Mouse (Mus musculus) layer of hippocampus, adult 11-12 months (tissue): ENCODE data around the gene Xxylt1.

Source experiments
- DNase-seq: peaks from one replicate; pipeline ENCODE4 v3.0.0; 2022; ENCODE audit warnings: low spot score

Gene Xxylt1

DNA sequence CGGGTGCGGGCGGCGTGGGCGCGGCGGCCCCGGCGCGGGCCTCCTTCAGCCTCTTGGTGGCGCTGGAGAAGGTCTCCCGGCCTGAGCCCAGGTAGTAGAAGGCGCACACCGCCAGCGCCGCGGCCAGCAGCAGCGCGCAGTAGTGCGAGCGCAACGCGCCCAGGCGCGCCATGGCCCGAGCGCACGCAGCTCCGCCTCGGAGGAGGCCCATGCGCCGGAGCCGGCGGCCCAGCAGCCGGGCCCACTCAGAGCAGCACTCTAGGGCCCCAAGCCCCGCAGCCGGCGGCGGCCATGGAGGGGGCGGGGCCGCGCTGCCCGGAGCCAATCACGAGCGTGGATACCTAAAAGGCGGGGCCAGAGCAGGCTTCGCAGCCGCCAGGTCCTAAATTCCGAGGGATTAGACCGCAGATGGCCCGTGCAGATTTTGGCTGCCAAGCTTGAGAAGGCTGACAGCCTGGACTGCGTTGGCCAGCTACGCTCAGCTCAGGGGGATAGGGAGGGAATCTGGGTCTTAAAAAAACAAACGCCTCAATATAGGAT lies at the start of gene Xxylt1:
Gene Xxylt1, minus strand, starts transcription at position 308 of the 540 bp plus-strand sequence.
- DNase-seq = peak; percentile 95

DNA sequence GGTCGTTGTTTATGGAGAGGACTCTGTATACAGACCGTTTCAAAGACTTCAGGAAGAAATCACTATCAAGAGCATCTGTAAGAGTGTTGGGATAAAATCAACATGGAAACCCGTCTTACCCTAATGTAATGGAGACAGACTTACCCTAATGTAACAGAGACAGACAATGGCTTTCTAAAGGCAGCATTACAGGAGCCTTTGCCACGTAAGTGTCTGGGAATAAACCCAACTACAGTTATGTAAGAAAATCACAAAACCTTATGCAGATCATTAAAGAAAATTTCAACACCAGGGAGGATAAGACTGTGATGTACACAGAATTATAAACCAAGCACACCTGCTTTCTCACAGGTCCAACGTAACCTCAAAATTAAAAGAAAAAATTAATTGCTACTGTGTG lies 46.9 kb upstream of the Xxylt1 start:
- no peak for DNase-seq

DNA sequence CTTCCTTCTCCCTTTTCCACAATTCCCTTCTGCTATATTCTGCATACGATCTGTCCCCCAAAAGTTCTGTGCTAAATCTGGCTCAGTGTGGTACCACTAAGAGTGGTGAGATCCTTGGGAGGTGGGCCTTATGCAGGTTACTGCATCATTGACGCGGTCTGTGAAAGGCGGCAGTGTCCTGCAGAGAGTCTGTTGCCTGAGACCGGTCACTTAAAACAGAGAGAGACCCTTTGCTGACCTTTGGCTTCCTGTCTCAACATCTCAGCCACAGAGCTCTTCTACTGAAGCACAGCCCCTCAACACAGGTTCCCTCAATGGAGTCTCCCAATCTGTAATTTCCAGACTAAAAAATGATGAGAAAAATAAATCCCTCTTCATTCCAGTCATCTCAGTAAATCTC lies 43.8 kb upstream of the Xxylt1 start:
- no peak for DNase-seq

DNA sequence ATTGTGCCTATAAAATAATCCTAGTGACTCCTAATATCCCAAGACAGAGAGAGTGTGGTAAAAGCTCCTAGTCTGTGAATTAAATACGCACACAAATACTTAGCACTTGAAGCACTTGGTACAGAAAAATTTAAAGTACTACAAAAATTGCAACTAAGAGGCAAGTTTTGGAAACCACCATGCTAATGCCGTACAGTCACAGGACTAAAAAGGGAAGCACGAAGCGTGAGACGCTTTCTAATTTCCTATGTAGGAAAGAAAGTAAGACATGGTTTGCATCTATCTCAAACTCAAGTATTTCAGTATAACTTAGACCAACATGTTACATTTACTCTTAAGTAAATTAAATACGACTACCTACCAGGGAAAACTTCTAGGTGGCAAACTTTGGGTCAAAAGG lies 40.4 kb upstream of the Xxylt1 start:
- no peak for DNase-seq

DNA sequence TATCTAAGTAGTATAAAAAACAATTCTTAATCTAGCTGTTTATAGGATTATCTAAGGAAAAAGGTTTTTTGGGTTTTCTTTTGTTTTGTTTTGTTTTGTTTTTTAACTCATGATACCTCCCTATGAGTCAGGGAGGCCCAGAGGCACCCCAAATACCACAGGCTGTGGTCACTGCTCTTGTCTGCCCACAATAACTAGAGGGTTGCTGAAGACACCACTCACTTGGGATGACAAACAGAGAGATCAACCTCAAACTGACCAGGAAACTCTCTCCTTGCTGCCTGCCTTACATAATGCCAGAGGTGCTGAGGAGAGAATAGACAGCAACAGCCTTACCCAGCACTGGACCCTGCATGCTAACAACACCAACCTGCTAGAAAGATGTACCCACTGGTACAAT lies 32.4 kb upstream of the Xxylt1 start:
- DNase-seq = no peak

DNA sequence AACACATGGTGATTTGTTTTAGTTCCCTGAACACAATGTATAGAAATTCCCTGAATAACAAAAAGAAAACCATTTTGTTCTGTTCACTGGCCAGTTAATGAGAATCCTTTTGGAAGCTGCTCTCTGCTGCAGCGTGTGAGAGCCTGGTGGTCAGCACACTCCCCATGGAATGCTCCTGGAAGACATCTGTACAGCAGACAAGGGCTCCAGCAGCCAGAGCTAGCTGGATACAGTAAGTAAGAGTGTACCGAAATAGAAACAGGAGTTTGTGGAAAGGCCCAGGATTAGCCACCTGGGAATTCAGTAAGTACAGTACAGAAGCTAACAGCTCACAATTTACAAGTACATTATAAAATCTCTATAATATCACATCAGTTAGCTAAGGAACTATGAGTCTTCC lies 20.1 kb upstream of the Xxylt1 start:
- no peak for DNase-seq

DNA sequence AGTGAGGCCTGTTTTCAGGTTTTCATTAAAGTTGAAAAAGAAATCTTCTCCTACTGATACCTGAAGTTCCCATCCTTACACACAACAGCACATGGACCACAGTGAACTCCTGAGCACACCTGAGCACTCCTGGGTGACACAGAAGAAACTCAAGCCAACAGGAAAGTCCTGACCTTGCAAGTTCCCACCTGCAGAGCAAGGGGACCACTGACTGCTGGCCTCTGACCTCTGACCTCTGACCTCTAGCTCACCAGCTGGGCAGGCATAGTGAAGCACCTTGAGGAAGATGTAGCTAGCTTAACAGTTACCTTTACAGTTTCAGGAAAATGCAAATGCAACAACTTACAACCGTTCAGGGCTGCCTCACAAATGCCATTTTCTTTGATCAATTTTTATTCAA lies 18.7 kb upstream of the Xxylt1 start:
- no peak for DNase-seq

DNA sequence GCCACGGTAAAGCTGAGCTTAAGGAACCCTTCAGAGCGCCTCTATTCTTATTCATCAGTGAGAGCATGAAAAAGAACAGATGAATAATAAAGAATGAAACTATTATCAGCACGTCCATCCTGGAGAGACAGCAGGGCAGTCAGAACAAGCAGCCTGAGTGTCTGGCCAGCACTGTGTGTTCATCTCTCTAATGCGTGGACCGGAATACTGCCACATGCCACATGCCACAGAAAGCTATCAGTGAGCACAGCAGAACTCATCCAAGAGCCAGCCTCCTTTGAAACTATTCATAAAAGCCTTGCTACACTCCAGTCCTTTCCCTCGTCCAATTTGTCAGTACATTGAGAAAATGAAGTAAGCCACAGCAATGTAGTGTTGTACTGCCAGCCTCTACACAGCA lies 12.8 kb upstream of the Xxylt1 start:
- no peak for DNase-seq

DNA sequence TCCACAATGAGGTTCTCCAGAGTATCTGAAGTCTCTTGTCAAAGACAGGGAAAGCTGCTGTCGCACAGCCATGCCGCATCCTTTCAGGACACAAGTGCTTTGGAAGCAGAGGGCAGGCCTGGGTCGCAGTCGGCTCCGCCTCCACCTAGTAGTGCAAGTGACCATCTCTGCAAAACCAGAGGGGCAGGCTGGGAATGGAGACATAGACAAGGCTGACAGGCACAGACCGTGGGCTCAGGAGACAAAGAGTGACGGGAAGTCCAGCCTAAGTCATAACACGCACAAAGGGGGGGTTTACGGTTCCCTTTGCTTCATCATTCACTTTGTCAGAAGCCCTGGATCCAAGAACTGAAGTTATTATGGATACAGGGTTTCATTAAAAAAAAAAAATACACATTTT lies 12.0 kb upstream of the Xxylt1 start:
- DNase-seq = no peak

DNA sequence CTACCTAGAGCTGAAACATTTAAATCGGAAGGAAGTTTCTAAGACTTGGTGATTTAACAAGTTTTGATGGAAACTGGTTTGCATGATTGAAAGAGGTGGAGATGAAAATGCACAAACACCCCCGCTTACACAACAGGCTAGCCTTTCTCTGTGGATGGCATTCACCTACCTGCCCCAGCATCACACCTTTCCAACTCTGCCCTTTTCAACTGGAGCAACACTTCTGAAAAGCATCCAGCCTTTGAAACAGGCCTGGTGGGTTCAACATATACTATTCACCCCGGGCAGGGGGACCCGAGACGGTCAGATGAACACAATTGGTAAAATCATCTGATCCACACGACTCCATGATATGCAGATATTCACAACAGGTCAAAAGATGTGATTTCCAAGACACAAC lies 659 bp upstream of the Xxylt1 start:
- DNase-seq = no peak

DNA sequence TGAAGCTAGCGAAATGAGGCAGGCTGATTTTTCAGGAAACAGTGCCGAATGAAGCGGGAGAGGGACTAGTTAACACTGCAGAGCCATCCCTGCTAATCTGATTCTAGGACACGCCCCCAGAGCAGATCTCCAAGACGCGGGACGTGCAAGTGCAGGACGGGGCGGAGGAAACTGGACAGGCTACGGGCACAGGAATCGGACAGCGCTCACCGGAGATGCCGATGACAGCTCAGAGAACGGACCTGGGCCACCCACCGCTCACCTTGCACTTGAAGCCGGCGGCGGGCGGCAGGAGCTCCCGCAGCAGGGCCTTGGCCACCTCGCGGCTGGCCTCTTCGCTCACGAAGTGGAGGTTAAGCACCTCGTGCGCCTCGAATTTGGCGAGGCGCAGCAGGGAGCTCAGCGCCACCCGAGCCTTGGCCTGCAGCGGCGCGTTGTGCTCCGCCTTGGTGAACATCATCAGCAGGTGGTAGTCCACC lies 620 bp downstream of the Xxylt1 start:
- DNase-seq = peak; percentile 54

DNA sequence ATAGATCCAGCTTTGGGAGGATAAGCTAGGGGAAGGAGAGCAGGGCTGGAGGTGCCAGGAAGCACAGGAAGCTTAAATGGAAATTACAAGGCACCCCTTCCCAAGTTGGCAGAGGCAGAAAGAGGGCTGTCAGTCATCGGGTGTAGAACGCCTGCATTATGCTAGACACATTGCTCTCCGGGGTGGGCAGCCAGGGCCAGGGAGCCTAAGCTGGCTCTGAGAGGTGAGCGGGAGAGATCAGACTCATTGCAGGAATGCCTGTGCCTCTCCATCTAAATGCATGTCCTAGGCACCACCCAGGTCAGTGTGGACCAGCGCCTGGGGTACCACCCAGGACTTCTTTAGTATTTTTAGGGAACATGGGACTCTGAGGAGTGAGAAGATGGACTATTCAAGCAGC lies 3.8 kb downstream of the Xxylt1 start:
- no peak for DNase-seq

DNA sequence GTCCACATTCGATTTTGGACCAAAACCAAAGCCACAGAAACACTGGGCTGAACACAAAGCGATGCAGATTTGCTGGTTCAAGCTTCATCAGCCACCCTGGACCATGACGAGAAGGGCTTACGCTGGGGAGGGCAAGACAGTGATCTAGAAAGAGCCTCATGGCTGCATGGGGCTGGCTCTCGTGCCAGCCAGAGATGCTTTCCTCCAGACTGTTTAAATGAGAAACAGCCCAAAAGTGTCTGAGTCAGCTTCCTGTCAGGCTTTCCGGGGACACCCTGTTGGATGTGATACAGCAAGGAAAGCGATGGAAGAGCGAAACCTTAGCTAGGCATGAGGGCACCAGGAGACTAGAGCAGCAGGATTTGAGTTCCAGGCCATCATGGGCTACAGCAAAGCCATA lies 4.8 kb downstream of the Xxylt1 start:
- DNase-seq = no peak

DNA sequence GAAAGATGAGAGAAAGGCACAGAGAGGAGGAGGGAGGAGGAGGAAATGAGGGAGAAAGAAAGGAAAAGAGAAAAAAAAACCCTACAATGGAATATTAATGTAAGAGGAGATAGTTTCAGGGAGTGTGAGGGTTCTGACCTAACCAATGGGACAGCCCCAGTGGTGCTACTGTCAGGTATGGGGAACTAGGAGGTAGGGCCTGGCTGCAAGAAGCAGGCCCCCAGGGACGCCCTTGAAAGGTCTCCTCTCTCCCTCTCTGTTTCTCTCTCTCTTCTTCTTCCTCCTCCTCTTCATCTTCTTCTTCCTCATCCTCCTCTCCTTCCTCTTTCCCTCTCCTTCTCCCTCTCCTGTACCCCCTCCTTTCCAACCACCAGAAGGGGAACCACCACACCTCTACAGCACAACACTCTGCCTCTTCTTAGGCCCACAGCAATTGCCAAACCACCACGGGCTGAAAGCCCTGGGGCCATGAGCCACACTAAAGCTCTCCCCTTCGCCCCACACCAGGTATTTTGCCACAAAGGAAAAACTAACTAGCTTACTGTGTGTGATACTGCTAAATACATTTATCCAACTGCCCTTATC lies 6.8 kb downstream of the Xxylt1 start:
- DNase-seq = no peak

DNA sequence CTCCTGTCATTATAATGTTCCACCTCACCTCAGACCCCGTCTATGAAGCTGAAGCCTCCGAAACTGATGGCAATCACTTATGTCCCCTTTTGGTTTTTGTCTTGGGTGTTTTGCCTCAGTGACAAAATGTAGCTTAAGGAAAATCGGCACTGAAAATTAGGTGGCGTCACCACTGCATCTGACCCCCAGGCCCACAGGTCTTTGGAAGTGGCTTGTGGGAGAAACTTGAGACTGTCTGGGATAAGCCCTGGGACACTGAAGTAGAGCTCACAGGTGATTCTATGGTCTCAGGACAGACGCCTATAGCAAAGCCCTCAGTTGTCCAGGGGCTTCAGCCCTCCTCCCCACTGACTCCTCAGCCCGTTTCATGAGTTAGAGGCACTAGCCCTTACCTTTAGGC lies 9.5 kb downstream of the Xxylt1 start:
- DNase-seq = no peak

DNA sequence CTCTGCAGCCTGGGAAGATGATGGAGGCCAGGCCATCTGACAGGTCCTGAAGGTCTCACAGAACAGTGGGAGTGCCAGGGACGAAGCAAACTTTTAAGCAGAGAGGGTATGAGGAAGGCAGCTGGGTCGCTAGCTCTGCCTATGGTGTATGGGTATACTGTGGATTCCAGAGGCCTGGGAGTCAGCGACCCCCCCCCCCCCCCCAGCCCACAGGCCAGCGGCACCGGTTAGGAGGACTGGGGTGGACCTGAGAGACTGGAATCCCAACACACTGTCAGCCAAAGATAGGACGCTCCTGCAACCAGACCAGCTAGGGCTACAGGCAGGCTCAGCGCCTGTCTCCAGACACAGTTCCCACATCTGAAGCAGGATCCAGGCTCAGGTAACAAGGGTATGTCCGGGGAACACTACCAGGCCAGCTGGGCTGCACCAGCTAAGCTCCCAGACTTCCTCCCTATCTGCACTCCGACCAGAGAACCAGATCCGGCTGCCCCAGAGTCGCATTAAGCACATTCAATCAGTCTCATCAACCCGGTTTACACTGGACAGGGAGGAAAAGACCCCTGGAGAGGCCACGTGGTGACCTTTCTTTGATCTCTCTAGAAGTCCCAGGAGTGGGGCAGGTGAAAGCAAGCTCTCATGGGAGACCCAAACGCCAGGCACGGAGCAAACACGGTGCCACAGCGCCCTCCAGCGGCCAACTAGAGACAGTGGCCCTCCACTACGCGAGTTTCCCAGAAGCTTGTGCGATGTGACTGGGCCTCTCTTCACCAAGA lies 10.7 kb downstream of the Xxylt1 start:
- DNase-seq = peak; percentile 85

DNA sequence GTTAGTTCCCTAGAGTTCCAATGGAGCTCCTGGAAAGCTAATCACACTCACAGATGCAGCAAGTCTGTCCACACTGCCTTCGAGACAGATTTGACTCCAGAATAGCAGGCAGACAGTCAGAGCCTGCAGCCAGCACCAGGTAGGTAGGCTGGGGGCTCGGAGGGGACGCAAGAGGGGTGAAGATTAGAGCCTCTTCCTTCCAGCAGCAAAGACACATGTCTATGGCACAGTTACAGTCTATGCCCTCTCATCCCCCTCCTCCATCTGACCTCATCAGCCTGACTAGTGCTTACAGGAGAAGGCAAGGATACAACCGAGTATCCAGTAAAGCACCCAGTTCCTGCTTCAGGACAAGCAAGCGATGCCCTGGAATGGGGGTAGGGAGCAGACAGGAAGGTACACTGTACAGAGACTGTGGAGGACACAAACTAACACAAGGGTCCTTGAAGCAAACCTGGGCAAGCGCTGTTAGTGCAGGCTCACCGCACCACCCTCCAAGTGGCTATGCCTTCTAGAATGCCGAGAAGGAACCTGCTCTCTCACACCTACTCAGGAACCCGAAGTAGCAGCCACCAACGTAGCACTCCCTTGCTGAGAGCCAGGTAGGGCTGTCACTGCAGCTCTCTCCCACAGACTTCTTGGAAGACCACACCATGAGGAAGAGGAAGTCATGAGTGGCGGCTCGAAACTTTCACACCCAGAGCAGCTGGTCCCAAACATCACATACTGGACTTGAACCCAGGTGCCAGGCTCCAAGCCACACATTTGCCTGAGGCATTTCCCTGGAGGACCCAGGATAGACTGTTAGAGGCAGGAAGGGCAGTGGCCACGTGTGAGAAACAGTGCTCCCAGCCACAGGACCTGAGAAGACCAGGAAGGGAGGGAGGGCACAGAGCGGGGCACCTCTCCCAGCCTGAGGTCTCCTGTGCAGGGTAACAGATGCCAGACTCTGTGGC lies 11.7 kb downstream of the Xxylt1 start:
- no peak for DNase-seq

DNA sequence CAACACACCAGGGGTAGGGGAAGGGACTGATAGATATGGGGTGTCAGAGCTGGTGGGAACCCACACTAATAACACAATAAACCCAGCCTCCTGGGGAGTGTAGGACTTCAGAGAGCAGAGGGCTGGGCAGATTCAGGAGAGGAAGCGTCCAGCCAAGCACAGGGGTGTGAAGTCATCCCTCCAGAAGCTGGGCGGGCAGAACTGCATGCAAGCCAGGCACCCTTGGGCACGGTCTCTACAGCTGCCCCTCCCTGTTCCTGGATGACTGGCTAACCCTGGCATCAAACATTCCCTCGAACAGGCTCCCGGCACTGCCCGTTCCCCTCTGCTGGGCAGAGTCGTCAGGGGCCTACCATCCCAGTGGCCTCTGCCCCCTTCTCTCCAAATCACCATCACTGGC lies 13.0 kb downstream of the Xxylt1 start:
- DNase-seq = no peak

DNA sequence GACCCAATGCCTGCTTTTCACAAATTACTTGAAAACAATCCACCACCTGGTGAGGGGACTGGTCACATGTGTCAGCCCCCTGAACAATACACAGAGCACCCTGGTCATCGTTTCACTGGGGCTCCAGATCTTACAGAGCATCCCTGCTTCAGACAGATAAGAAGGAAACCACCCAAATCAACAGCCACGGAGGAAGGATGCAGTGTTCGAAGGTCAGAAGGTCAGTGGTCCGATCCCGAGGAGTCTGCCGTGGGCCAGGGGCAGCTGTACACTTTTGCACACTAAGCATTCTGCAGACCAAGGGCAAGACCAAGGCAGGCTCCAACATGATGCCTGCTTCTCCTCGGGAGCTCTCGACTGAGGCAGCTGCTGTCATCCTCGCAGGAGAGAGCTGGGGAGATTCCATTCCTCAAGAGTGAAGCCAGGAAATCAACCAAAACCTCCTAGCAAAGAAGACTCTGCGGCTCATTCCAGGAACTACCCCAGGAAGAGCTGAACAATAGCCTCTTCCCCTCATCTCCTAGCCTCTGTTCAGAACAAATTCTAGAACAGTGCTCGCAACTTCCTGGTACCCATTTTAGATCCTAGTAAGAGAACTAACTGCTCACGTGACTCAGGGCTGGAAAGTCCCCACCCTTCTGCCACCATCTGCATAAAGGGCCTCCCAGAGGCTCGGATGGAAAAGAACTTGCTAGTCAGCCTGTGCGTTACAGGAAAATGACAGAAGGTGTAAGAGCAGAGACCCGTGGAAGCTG lies 14.7 kb downstream of the Xxylt1 start:
- peak; percentile 38 for DNase-seq

DNA sequence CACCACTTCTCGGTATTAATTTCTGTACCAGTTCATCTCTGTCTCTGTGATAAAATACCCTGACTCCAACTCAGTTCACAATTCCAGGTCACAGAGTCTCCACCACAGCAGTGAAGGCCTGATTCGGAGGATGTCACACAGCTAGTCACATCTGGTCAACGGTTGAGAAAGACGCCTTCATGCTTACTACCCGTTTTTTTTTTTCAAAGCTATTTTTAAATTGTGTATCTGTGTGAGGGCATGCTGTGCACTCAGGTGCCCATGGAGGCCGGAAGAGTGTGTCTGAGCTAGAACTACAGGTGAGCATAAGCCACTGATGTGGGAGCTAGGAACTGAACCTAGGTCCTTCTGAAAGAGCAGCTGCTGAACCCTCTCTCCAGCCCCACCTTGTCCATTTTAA lies 16.4 kb downstream of the Xxylt1 start:
- no peak for DNase-seq

DNA sequence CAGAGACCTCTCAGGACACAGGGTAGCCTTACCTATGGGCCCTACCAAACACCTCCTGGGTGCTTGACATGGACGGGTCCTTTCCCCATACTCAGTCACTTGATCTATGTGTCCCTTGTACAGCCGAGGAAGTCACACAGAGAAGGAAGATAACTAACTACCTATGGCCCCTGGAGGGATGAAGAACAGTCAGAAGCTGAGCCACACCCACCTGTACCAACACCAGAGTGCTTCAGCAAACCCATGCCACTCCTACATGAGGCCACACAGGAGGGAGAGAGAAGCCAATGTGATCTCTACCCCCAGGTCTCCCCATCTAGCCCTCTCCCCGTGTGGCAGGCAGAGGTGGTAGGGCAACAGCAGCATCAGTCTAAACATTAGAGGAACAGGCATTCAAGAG lies 18.3 kb downstream of the Xxylt1 start:
- no peak for DNase-seq
